Mouse (Mus musculus) cerebellum, adult 8-10 months (tissue): ENCODE data around the gene Bst1.

Source experiments
- DNase-seq: peaks from one replicate; pipeline ENCODE4 v3.0.0; 2022

Bst1 gene

GRCm38 (mm10) chr5:43814536-43814935 lies 4.1 kb upstream of the Bst1 start:
- no peak for DNase-seq

DNA sequence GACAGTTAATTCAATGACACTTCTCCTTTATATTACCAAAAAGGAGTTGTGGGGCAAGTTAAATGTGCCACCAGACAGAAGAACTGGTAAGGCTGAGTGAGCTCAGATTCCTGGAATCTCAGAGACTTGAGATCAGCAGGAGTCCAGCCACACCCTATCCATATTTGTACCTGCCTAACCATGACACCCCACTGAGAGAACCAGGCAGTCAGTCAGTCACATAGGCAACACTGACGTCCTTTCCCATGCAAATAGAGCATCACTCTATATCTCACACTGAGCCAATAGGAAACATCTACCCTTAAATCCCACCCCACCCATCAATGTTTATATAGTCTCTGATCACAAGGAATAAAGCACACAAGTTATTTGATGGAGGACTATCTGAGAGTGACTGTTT lies 2.9 kb upstream of the Bst1 start:
- no peak for DNase-seq

GRCm38 (mm10) chr5:43820785-43821184 lies 2.1 kb downstream of the Bst1 start:
- DNase-seq: no peak

DNA sequence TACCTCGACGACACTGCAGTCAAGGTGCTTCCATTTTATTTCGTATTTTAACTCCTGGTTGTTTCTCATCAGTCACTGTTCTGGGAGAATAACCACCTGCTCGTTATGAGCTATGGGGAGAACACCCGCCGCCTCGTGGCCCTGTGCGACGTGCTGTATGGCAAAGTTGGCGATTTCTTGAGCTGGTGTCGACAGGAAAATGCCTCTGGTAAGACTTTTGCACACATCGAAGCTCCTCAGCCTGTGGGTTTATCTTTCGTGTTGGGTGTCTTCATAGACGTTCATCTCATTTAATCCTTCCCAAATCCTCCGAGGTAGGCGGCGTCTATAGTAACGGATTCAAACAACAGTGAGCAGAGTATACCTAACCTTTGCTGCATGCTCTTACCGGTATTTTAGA lies 2.9 kb downstream of the Bst1 start, which contains the start of gene Fbxl5:
Fbxl5 (minus strand) TSS at position 101 of the 400 bp plus-strand sequence.
- DNase-seq: no peak

DNA sequence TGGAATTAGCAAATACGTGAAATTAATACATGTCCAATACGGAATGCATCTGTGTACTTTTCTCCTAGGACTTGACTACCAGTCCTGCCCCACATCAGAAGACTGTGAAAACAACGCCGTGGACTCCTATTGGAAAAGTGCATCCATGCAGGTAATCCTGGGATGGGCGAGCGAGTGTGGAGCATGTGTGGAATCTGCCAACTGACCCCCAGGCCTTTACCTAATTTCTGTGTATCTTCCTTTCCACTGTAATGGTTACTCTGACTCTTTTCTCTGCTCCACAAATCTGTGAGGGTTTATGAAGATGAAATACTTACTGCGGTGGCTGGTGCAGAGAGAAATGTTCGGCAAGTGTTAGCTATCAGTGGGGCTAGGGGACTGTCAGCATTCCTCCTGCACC lies 3.5 kb downstream of the Bst1 start:
- no peak for DNase-seq

DNA sequence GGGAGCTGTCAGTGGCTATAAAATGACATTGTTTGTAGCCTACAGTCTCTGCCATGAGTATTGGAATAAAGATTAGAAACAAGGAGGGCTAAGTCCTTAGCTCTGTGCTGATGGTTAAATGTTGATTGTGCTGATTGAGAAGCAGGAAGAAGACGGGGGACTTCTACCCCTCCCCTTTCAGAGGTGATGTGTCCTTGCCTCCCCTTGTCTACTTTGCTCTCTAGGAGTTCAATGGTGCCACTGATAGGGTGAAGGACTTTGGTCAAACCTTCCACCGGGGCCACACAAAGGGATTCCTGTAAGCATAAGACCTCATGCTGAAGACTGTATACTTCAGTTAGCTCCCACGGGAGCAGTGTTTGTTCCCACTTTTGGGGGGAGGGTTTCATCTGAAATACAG lies 4.1 kb downstream of the Bst1 start:
- DNase-seq: no peak

- DNase-seq: no peak
These were observed 5.9 kb downstream of the Bst1 start for GRCm38 (mm10) chr5:43824580-43824979.

- no peak for DNase-seq
These were observed 8.2 kb downstream of the Bst1 start for GRCm38 (mm10) chr5:43826883-43827282.

DNA sequence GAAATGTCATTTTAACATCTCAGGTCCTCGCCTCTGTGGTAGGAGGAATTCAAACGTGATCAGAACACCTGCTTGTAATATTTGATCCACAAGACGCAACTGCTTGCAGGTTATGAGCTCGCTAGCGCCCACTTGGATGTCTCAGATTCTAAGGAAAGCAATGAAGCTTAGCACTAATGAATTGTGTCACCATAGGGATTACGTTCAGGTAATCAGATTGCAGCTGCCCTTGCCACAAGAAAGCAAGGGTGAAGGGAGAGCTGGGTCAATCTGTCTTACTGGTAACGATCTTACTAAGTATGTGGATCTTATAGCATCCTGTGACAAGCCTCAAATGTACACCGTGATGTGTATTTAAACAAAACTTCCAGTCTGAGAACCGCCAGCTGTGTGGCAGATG lies 8.7 kb downstream of the Bst1 start:
- DNase-seq: no peak

- no peak for DNase-seq
These were observed 17.9 kb downstream of the Bst1 start for GRCm38 (mm10) chr5:43836590-43836989.

DNA sequence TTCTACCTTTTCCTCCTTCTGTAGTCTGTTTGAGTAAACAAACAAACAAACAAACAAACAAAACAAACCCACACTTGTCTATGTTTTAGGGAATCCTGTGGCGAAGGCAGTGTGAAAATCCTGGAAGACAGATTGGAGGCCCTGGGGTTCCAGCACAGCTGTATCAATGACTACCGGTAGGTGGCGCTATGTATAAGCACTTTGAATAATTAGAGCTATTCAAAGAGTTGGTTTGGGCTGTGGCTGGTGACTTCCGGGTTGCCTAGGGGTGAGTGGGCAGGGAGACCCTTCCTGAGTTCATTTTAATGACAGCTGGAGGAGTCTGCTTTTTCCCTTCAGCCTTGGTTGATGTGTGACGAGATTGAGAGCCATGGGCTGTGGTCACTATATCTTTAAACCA lies 18.7 kb downstream of the Bst1 start:
- peak; percentile 45 for DNase-seq

GRCm38 (mm10) chr5:43841144-43842010 lies 22.7 kb downstream of the Bst1 start:
- DNase-seq: peak; percentile 38

GRCm38 (mm10) chr5:43842011-43842285 lies 23.3 kb downstream of the Bst1 start:
- DNase-seq: no peak

DNA sequence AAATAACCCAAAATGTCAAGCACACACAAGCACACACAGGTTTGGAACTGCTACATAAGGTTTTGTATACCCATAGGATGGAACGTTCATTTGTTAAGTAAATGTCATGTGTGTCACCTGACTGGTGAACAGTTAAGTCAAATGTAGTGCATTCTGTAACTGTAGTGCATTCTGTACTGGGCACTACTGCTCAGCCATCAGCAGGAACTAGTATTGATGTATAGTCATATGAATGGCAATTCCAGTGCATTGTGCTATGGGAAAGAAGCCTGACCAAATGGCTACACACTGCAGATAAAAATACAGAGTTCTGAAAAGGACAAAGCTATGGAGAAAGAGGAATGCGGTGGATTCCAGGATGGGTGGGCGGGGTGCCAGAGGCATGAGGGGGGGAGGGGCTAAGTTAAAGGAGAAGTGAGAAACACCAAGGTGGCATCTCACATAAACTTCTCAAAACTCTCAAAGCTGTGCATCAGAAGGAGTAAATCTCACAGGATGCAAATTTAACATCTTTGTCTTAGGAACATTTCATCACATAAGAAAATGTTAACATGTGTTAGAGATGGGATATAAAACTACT lies 24.0 kb downstream of the Bst1 start:
- no peak for DNase-seq

GRCm38 (mm10) chr5:43845083-43845482 lies 26.4 kb downstream of the Bst1 start:
- no peak for DNase-seq

DNA sequence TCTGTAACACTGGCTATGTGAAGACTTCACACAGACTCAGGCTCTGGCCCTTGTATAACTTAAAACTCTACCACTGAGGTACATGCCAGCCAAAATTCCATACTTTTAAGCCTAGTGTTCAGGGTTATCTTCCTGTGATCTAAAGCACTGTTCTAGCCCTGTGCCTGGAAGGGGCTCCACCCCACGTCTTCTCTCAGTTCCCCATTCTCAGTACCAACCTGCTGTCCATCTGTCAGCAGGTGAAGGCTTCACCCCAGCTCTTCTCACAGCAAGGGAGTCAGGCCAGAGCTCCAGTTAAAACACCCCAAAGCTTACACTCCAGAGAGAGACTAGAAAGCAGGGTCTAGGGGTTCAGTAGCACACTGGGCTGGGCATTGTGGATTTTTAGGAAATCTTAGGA lies 27.0 kb downstream of the Bst1 start:
- no peak for DNase-seq

DNA sequence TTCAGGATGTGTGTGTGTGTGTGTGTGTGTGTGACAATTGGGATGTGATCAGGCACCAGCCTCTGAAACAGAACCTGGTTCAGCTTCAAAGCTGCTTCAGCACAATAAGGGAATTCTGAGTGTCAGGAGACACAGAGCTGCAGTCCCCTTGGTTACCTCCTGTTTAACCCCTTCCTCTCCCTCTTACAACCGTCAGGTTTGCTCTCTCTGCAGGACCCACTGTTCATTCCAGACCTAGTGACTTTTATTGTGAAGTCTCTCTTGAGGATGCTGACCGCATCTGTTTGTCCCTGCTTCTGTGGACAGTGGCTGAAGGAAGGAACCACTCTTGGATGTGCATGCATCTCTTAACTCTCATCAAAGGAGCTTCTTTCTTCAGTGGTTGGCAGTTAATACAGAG lies 27.5 kb downstream of the Bst1 start:
- no peak for DNase-seq

GRCm38 (mm10) chr5:43847555-43847954 lies 28.9 kb downstream of the Bst1 start:
- DNase-seq: no peak

- DNase-seq: no peak
These were observed 29.6 kb downstream of the Bst1 start for GRCm38 (mm10) chr5:43848275-43848674.

GRCm38 (mm10) chr5:43853096-43853867 lies 34.6 kb downstream of the Bst1 start:
- DNase-seq: no peak

DNA sequence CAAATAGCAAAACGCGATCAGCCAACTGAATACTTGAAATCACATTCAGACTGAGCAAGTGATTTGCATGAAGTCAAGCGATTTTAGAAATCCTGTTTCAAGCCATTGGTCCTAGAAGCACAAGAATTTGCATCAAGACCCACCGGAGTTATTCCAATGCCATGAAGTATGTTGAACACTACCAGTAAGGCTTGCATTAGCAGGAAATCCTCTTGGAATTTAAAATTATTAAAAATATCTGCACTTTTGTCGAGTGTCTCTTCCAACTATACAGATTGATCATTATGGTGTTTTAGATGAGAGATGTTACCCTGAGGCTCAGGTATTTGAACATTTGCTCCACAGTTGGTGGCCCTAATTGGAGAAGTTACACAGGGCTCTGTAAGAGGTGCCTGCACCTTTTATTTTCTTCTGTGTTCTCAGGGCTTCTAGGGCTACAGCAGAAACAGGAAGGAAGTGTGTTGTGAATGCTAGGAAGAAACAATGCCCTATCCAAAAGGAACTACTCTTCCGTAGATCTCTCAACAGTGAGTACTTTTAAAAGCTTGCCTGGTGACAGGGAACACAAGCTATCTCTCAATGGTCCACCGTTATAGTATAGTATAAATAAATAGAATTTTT lies 35.3 kb downstream of the Bst1 start:
- no peak for DNase-seq

DNA sequence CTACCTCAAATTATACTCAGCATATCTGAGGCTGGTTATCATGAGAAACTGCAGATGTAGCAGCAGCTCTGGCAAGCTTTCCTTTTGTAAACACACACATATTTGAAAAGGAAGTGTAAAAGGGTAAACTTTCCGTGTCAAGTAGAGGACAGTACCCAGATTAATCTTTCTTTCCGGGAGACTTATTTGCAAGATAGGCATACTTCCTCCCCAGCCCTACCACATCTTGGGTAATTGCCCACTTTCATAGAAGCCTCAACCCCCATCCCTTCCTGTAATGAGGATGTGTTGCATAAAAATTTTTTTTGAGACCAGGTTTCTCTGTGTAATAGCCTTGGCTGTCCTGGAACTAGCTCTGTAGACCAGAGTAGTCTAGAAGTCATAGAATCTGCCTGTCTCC lies 37.1 kb downstream of the Bst1 start:
- no peak for DNase-seq

DNA sequence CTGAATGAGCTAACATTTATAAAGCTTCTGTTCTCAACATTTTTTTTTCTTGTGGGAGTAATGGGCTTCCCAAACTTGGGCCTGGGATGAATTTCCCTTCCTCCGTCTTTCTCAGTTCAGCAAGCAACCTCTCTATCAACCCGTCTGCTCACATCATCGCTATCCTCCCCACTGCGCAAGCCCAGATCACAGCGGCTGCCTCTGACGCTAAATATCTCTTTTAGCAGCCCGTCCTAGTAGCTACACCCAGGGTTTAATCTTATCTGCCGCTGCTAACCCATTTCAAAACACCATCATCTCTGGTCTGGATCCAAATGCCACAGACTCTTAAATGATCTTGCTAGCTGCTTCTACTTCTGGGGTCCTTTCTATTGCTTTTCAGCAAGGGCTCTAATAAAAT lies 41.0 kb downstream of the Bst1 start:
- no peak for DNase-seq

DNA sequence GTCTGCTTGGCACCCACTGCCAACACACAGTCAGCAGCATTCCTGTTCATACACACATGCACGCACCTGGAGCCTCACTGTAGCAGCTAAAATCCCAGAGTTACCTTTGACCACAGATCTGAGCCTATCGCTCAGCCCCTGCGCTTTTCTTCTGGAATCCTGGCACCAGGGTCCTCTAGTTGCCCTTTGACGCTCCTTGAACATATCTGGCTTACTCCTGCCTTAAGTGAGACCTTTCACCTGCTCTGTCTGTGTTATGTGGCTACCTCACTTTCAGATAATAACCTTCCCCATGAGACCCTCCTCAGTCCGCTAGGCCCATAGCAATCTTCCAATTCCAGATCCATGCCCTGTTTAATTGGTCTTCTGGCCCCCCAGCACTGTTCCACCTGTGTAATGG lies 41.4 kb downstream of the Bst1 start:
- DNase-seq: no peak
